Mouse (Mus musculus) cerebellum, adult 2 months (tissue): ENCODE results near the gene Ksr1.

Experiments
- CTCF ChIP-seq: fragments of 200-500 bp; IDR thresholded peaks from 2 replicates; pipeline ENCODE4 v1.5.1; 2011; ENCODE audit warnings: low read depth, mild to moderate bottlenecking, control low read depth, low read length, moderate library complexity, borderline replicate concordance; ENCODE audit not compliant: insufficient read depth
- POLR2A ChIP-seq: fragments of 200-500 bp; IDR thresholded peaks from 2 replicates; pipeline ENCODE4 v1.6.1; 2011; ENCODE audit warnings: low read length, control low read depth, borderline replicate concordance; ENCODE audit not compliant: insufficient read depth

DNA sequence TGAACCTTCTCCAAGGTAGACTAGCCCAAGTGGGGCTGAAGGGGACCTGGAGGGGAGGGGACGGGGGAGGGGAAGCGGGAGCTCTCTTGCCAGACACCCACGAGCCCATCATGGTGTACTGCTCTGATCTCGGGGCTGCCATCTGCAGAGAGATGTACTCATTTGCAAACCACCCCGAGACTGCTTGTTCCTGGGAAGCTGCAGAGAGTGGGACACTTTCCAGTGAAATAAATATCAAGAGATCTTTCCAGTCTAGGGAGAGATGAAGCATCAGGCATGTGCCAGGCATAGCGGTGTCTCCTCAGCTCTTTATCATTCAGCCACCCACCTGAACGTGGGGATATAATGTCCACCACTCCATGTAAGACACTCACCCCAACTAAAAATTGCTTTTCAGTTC lies 25.8 kb upstream of the Ksr1 start:
- TF ChIP-seq POLR2A (no peak), CTCF (no peak)
